Mouse (Mus musculus): ENCODE measurements around the gene Cyren. TPM values are rescaled to one million over a fixed set of nuclear protein-coding genes. Genes with fewer than 3 reads are reported as not detected.

Gene Cyren
- polyA plus RNA-seq (2012; rRNA removed): 8.1 and 9.1 TPM in 2 replicates

- DNase-seq (ENCODE audit: low spot score): peak; percentile 85
Observed at GRCm38 (mm10) chr6:34877509-34878321, at the start of gene Cyren. Cyren (minus strand) TSS chr6:34878060.

- DNase-seq (ENCODE audit: low spot score): no peak
Observed at GRCm38 (mm10) chr6:34927594-34927993, 49.7 kb upstream of the Cyren start.

- peak; percentile 40 for DNase-seq (ENCODE audit: low spot score)
Observed at GRCm38 (mm10) chr6:34927156-34927555, 49.3 kb upstream of the Cyren start.

GRCm38 (mm10) chr6:34921941-34922340, 44.1 kb upstream of the Cyren start:
- DNase-seq (ENCODE audit: low spot score): no peak

- DNase-seq (ENCODE audit: low spot score): no peak
Observed at GRCm38 (mm10) chr6:34920631-34921030, 42.8 kb upstream of the Cyren start.

GRCm38 (mm10) chr6:34919956-34920355, 42.1 kb upstream of the Cyren start, which contains the start of gene Stra8:
Stra8 (plus strand) TSS chr6:34920163.
- DNase-seq (ENCODE audit: low spot score): no peak

GRCm38 (mm10) chr6:34919146-34919545, 41.3 kb upstream of the Cyren start:
- DNase-seq (ENCODE audit: low spot score): no peak

GRCm38 (mm10) chr6:34914462-34914861, 36.6 kb upstream of the Cyren start:
- DNase-seq (ENCODE audit: low spot score): no peak

GRCm38 (mm10) chr6:34913341-34914040, 35.6 kb upstream of the Cyren start:
- DNase-seq (ENCODE audit: low spot score): no peak

- DNase-seq (ENCODE audit: low spot score): peak; percentile 89
Observed at GRCm38 (mm10) chr6:34910371-34911219, 32.7 kb upstream of the Cyren start, which contains the start of gene Wdr91. Wdr91 (minus strand) TSS chr6:34910876.

GRCm38 (mm10) chr6:34909631-34910345, 31.9 kb upstream of the Cyren start:
- no peak for DNase-seq (ENCODE audit: low spot score)

- no peak for DNase-seq (ENCODE audit: low spot score)
Observed at GRCm38 (mm10) chr6:34907696-34908260, 29.9 kb upstream of the Cyren start.

GRCm38 (mm10) chr6:34907121-34907614, 29.3 kb upstream of the Cyren start:
- DNase-seq (ENCODE audit: low spot score): no peak

- DNase-seq (ENCODE audit: low spot score): no peak
Observed at GRCm38 (mm10) chr6:34906661-34907060, 28.8 kb upstream of the Cyren start.

- DNase-seq (ENCODE audit: low spot score): no peak
Observed at GRCm38 (mm10) chr6:34906125-34906524, 28.3 kb upstream of the Cyren start.

- DNase-seq (ENCODE audit: low spot score): no peak
Observed at GRCm38 (mm10) chr6:34904361-34904760, 26.5 kb upstream of the Cyren start.

- no peak for DNase-seq (ENCODE audit: low spot score)
Observed at GRCm38 (mm10) chr6:34903851-34904250, 26.0 kb upstream of the Cyren start.

GRCm38 (mm10) chr6:34903441-34903840, 25.6 kb upstream of the Cyren start:
- no peak for DNase-seq (ENCODE audit: low spot score)

GRCm38 (mm10) chr6:34902578-34902977, 24.7 kb upstream of the Cyren start:
- DNase-seq (ENCODE audit: low spot score): no peak

GRCm38 (mm10) chr6:34901911-34902444, 24.1 kb upstream of the Cyren start:
- DNase-seq (ENCODE audit: low spot score): no peak
